Mouse (Mus musculus) embryonic facial prominence, embryonic 10.5 days (tissue): ENCODE results near the gene Ikzf3. TPM values are rescaled to one million over a fixed set of nuclear protein-coding genes. Genes with fewer than 3 reads are reported as not detected.
A peak's percentile ranks its signal among the peaks of the same experiment; 100 is the strongest.

Source experiments
- DNase-seq: peaks from one replicate; pipeline ENCODE4 v3.0.0-alpha.2; 2017; ENCODE audit warnings: low spot score
- H3K27ac ChIP-seq: fragments of 300-500 bp; sonication (generic); replicated peaks from 2 replicates; pipeline ENCODE4 v1.5.1; 2016; ENCODE audit warnings: mild to moderate bottlenecking
- H3K27me3 ChIP-seq: fragments of 300-500 bp; sonication (generic); replicated peaks from 2 replicates; pipeline ENCODE4 v1.6.1; 2016; ENCODE audit warnings: low read depth, mild to moderate bottlenecking; ENCODE audit not compliant: poor library complexity, severe bottlenecking
- H3K36me3 ChIP-seq: fragments of 300-500 bp; sonication (generic); replicated peaks from 2 replicates; pipeline ENCODE4 v1.6.1; 2016; ENCODE audit warnings: mild to moderate bottlenecking, moderate library complexity
- H3K4me1 ChIP-seq: fragments of 300-500 bp; sonication (generic); 2 replicates; pipeline ENCODE4 v1.6.1; 2016
- H3K4me3 ChIP-seq: fragments of 300-500 bp; sonication (generic); 2 replicates; pipeline ENCODE4 v1.5.1; 2016; ENCODE audit warnings: mild to moderate bottlenecking, moderate library complexity
- H3K9me3 ChIP-seq: fragments of 300-500 bp; sonication (generic); 2 replicates; pipeline ENCODE4 v1.6.1; 2016; ENCODE audit warnings: mild to moderate bottlenecking
- WGBS: fragments of 180-500 bp; shearing (Covaris S2); methylation state at CpG from one replicate; pipeline ENCODE4 v1.1.7; 2016; 5-methylcytosine and 5-hydroxymethylcytosine counted together
- polyA plus RNA-seq: library from polyadenylated mRNA; unstranded; fragments of >200 nt; fragmentation: Nextera tagmentation; extraction: Ambion mirVana; gene quantifications from 2 replicates; pipeline ENCODE4 v1.2.1, GENCODE M21; 2016

Ikzf3 gene
- polyA plus RNA-seq, 1 experiment from 2014 or later = 0.05 TPM

- 88% methylated on average over 9 of the region's 9 CpGs for WGBS
- H3K4me1 ChIP-seq = peaks cover 38% of the 10 kb centered on the region
- no peak for DNase-seq
- no peaks in the 10 kb centered on the region for H3K9me3 ChIP-seq
- H3K27ac ChIP-seq = no peak overlapping the region
- H3K36me3 ChIP-seq = no peaks in the 10 kb centered on the region
- H3K27me3 ChIP-seq = 0 out of 2 replicates have a peak, but pooled peaks cover 7% of the 10 kb centered on the region
- no peak overlapping the region for H3K4me3 ChIP-seq
Measured at GRCm38 (mm10) chr11:98475630-98476433, 70.0 kb downstream of the Ikzf3 start.

- peaks cover 11% of the 10 kb centered on the region; the same call in 1 of the 2 replicates for H3K27me3 ChIP-seq
- DNase-seq = no peak
- H3K4me3 ChIP-seq = no peak overlapping the region
- H3K27ac ChIP-seq = no peak overlapping the region
- H3K9me3 ChIP-seq = no peaks in the 10 kb centered on the region
- H3K36me3 ChIP-seq = no peaks in the 10 kb centered on the region
- H3K4me1 ChIP-seq = peaks cover 38% of the 10 kb centered on the region
- WGBS = 88% methylated on average over 11 of the region's 11 CpGs
Measured at GRCm38 (mm10) chr11:98474967-98475366, 70.9 kb downstream of the Ikzf3 start.

DNA sequence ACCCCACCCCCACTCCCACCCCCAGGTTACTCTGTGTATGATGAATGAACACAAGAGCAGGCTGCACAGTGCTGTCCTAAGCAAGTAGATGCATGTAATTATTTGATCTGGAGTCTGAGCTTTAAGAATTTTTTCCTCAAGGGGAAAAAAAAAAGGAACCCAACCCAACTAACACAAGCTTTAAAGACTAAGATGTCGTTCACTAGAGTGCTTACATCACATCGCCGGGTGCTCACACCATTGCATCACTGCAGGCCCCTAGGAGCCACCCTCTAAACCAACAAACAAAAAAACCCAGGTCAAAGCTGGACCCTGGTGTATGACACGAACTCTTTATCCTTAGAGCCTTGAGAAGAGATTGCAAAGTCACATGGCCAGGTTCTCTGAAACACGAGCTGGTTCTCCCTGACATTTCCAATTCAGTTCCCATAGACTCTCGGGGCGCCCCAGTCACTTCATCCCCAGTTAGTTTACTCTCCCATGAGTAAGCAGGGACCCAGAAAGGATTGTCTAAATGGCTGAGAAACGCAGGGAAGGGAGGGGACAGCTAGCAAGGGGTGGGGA is 71.8 kb downstream of the Ikzf3 start:
- Histone ChIP-seq H3K27me3 (peaks cover 11% of the 10 kb centered on the region; the same call in 1 of the 2 replicates), H3K36me3 (no peaks in the 10 kb centered on the region), H3K27ac (no peak overlapping the region), H3K4me1 (peaks cover 37% of the 10 kb centered on the region), H3K9me3 (no peaks in the 10 kb centered on the region), H3K4me3 (no peak overlapping the region)
- DNase-seq = no peak
- WGBS = 64% methylated on average over 8 of the region's 8 CpGs

- Histone ChIP-seq H3K9me3 (no peaks in the 10 kb centered on the region), H3K36me3 (no peaks in the 10 kb centered on the region), H3K4me3 (no peak overlapping the region), H3K27ac (no peak overlapping the region), H3K27me3 (peaks cover 14% of the 10 kb centered on the region; the same call in 1 of the 2 replicates), H3K4me1 (peaks cover 37% of the 10 kb centered on the region)
- WGBS = 64% methylated on average over 4 of the region's 4 CpGs
- no peak for DNase-seq
Measured at GRCm38 (mm10) chr11:98472696-98473095, 73.1 kb downstream of the Ikzf3 start.

DNA sequence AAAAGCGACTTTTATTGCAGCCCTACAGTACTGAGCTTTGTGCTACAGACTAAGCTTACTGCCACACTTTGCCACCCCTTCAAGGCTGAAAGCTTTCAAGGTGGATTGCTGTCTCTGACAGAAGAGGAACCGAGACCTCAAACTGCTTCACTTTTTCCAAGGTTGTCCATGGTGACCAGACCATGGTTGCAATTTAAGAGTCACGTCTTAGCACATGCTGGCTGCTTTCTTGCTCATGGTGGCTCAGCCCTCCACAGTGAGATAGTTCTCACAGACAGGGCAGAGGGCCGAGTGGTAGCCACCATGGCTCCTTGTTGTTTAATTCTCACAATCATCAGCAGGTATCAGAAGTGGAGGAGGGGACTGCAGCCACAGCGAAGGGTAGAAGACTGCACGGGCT is 75.0 kb downstream of the Ikzf3 start:
- Histone ChIP-seq H3K36me3 (no peaks in the 10 kb centered on the region), H3K4me1 (peaks cover 37% of the 10 kb centered on the region), H3K27me3 (peaks cover 14% of the 10 kb centered on the region; the same call in 1 of the 2 replicates), H3K27ac (no peak overlapping the region; the same call in 1 of the 2 replicates), H3K9me3 (no peaks in the 10 kb centered on the region), H3K4me3 (no peak overlapping the region)
- WGBS = 81% methylated on average over 6 of the region's 6 CpGs
- no peak for DNase-seq

DNA sequence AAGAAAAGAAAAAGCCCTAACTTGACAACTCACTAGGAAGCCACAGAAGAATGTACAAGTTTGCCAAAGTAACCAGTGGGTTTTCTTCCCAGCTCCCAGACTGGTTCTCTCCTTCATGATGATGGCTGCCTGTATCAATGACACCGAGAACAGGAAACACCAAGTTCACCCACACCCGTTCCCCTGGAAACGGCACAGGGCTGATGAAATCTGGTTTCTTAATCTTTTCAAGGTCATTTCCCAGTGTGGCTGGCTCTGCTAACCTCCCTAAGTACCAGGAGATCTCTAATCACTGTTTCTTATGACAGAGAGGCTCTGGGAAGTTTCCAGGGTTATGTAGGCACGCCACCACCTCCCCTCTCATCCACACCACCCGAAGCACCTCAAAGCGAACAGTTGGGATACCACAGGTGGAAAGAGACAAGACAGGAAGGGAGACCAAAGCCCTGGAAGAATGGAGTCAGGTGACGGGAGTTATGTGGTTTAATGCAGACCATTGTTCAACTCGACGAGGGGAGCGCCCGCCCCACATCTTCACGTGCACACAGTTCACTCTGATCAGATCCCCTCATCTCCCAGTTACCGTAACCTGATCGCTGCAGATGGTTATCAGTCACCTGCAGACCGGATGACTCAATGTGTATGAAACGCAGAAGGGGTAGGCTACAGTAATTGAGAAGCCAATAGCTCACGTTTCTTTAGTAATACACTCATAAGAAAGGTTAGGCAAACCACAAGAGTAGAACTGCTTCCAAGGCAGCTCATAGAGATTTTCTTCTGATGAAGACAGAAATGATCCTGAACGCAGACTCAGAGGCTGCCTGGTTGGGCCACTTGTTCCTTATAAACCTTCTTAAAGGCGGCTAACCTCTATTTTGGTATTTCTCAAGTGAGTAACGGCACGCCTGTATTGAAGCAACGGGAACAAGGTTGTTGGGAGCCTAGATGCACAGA is 75.8 kb downstream of the Ikzf3 start:
- H3K36me3 ChIP-seq = no peaks in the 10 kb centered on the region
- H3K27me3 ChIP-seq = peaks cover 19% of the 10 kb centered on the region; the same call in 1 of the 2 replicates
- peak overlapping the region; percentile 55; the same call in 1 of the 2 replicates for H3K27ac ChIP-seq
- DNase-seq = peak; percentile 42
- peaks cover 37% of the 10 kb centered on the region for H3K4me1 ChIP-seq
- no peak overlapping the region for H3K4me3 ChIP-seq
- no peaks in the 10 kb centered on the region for H3K9me3 ChIP-seq
- WGBS = 69% methylated on average over 22 of the region's 22 CpGs

GRCm38 (mm10) chr11:98464516-98464915 is 81.3 kb downstream of the Ikzf3 start:
- H3K9me3 ChIP-seq = no peaks in the 10 kb centered on the region
- no peaks in the 10 kb centered on the region for H3K36me3 ChIP-seq
- H3K27ac ChIP-seq = no peak overlapping the region
- WGBS = 85% methylated on average over 6 of the region's 6 CpGs
- peaks cover 50% of the 10 kb centered on the region for H3K27me3 ChIP-seq
- no peak overlapping the region for H3K4me3 ChIP-seq
- DNase-seq = no peak
- H3K4me1 ChIP-seq = peaks cover 2% of the 10 kb centered on the region

DNA sequence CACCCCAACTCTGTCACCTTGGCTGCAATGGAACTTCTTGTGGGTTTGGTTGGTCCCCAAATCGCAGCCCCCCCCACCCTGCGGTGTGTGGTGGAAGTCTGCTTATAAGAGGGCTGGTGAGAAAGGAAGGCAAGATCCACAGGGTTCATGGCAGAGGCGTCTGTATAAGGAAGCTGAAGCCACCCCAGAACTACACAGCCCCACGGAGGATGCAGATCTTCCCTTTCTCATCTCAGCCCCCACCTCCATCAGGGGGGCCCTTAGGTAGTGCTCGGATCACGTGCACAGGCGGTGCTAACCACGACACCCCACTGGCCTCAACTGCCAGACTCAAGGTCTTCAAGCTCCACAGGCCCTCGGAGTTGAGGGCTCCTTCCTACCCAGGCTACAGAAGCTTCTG is 81.9 kb downstream of the Ikzf3 start:
- 88% methylated on average over 9 of the region's 9 CpGs for WGBS
- Histone ChIP-seq H3K27ac (no peak overlapping the region), H3K4me1 (peaks cover 8% of the 10 kb centered on the region), H3K27me3 (peaks cover 56% of the 10 kb centered on the region), H3K4me3 (no peak overlapping the region), H3K36me3 (no peaks in the 10 kb centered on the region), H3K9me3 (no peaks in the 10 kb centered on the region)
- no peak for DNase-seq

- Histone ChIP-seq H3K27me3 (peaks cover 67% of the 10 kb centered on the region), H3K4me1 (peaks cover 23% of the 10 kb centered on the region)
- 88% methylated on average over 6 of the region's 6 CpGs for WGBS
Measured at GRCm38 (mm10) chr11:98462255-98462654, 83.6 kb downstream of the Ikzf3 start.

GRCm38 (mm10) chr11:98461109-98461720 is 84.6 kb downstream of the Ikzf3 start:
- no peak for DNase-seq
- Histone ChIP-seq H3K4me1 (peaks cover 27% of the 10 kb centered on the region), H3K27ac (no peak overlapping the region), H3K36me3 (no peaks in the 10 kb centered on the region), H3K27me3 (peaks cover 67% of the 10 kb centered on the region), H3K9me3 (no peaks in the 10 kb centered on the region), H3K4me3 (no peak overlapping the region)
- 59% methylated on average over 6 of the region's 6 CpGs for WGBS

More at GRCm38 (mm10) chr11:98462255-98462654, 83.6 kb downstream of the Ikzf3 start:
- Histone ChIP-seq H3K9me3 (no peaks in the 10 kb centered on the region), H3K4me3 (no peak overlapping the region), H3K36me3 (no peaks in the 10 kb centered on the region), H3K27ac (no peak overlapping the region)
- no peak for DNase-seq

DNA sequence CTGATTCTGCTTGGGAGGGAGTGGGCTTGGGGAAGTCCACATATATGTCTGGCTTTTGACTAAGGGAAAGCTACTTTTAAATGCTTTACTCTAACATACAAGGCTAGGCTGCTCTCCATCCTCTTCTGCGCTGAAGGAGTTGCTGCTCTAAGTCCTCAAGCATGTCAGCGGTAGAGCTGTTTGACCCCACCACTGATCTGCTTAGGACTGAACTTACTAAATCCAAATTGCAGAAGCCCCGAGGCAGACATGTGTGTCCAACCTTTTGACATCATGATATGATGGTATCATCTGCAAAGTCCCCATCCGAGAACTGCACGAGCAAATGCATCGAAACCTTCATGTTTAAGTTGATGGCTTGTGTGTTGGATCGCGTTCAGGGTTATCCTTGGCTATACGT is 86.0 kb downstream of the Ikzf3 start:
- Histone ChIP-seq H3K36me3 (peaks cover 9% of the 10 kb centered on the region), H3K4me3 (no peak overlapping the region), H3K27ac (no peak overlapping the region), H3K9me3 (no peaks in the 10 kb centered on the region), H3K4me1 (peaks cover 27% of the 10 kb centered on the region), H3K27me3 (peaks cover 70% of the 10 kb centered on the region)
- DNase-seq = no peak
- 78% methylated on average over 9 of the region's 9 CpGs for WGBS
